Mouse (Mus musculus): Measurements from ENCODE around the gene Papss1. TPM values are rescaled to one million over a fixed set of nuclear protein-coding genes. Genes with fewer than 3 reads are reported as not detected.

Papss1 gene
- polyA plus RNA-seq, 1 experiment from 2014 or later, result 150 TPM

DNA sequence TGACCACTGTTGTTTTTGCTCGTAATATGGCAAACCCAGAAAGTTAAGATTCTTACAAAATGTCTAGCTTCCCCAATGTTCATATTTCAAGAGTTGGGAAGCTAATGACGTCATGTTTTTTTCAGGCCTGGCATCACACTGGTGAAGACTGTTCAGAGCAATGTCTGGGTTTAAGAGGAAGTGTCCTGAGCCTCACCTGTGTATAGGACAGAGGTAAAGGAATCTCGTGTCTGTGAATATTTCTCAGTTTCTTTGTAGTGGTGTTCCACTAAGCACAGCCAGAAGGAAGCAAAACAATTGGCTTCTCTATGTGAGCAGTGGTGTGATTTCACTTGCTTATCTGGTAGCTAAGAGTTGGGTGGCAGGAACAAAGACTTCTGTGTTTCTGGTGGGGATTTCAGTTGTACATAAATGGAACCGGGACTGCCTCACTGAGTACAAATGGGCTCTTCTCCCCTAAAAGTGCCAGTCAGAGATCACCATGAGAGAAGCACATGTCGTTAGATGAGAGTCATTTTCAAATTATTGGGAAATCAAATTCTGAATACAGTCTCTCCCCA lies 98.1 kb downstream of the Papss1 start:
- no peaks in the 10 kb centered on the region for H3K9me3 ChIP-seq (ENCODE audit: control insufficient read depth)
- no peak for ATAC-seq
- no peak overlapping the region for H3K4me3 ChIP-seq (ENCODE audit: low read depth, low read length)
- H3K27me3 ChIP-seq (replicated peaks; ENCODE audit: control insufficient read depth, insufficient read depth, low read length), result no peaks in the 10 kb centered on the region
- TF ChIP-seq CTCF (IDR thresholded peaks at IDR 0.05; ENCODE audit: low read depth), result no peak
- H3K9ac ChIP-seq (ENCODE audit: low read depth, low read length), result no peak overlapping the region
- 70% methylated on average over 5 of the region's 5 CpGs for WGBS
- H3K4me2 ChIP-seq (replicated peaks; ENCODE audit: low read depth), result no peak overlapping the region
- H3K4me1 ChIP-seq (replicated peaks; ENCODE audit: control insufficient read depth, insufficient read depth, low read length), result no peaks in the 10 kb centered on the region
- no peak overlapping the region for H3K27ac ChIP-seq (ENCODE audit: low read depth, low read length)
- H3K36me3 ChIP-seq (ENCODE audit: control insufficient read depth, insufficient read depth), result no peaks in the 10 kb centered on the region

DNA sequence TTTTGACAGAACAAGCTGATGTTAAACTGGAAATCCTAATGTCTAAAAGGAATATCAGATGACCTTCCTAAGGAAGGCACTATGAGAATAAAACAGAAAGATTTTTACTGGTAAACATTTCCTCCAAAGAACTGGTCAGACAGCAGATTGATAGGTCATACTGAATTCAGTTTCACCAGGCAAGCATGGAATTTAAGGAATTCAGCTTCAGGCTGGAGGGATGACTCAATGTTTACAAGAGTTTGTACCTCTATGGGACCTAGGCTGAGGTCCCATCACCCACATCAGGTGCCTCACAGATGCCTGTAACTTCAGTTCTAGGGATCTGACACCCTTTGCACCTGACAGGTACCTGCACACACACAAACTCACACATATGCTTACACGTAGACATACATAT lies 105.3 kb downstream of the Papss1 start:
- no peak for TF ChIP-seq CTCF (IDR thresholded peaks at IDR 0.05; ENCODE audit: low read depth)
- Histone ChIP-seq H3K4me1 (replicated peaks; ENCODE audit: control insufficient read depth, insufficient read depth, low read length) (no peaks in the 10 kb centered on the region), H3K36me3 (ENCODE audit: control insufficient read depth, insufficient read depth) (no peaks in the 10 kb centered on the region), H3K9ac (ENCODE audit: low read depth, low read length) (no peak overlapping the region), H3K9me3 (ENCODE audit: control insufficient read depth) (no peaks in the 10 kb centered on the region), H3K4me2 (replicated peaks; ENCODE audit: low read depth) (no peak overlapping the region), H3K27ac (ENCODE audit: low read depth, low read length) (no peak overlapping the region), H3K27me3 (replicated peaks; ENCODE audit: control insufficient read depth, insufficient read depth, low read length) (no peaks in the 10 kb centered on the region), H3K4me3 (ENCODE audit: low read depth, low read length) (no peak overlapping the region)
- no peak for ATAC-seq
- 79% methylated on average over 1 of the region's 1 CpGs for WGBS

DNA sequence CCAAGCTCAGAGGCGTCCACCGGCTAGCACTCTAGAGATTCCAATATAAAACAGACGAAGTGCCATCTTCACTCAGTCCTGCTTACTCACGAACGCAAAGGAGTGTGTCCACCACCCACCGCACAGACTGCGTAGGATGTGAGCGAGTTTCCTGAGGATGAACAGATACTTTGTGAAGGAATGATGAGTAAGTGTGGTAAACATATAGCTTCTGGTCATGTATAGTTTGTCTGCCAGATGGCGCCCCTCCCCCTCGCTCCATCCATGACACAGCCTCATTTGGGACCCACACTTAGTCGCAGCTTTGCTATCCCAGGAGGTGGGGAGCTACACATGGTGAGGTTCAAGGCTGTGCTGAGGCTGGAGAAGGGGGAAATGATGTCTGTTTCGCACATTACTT lies 121.5 kb downstream of the Papss1 start:
- Histone ChIP-seq H3K4me2 (replicated peaks; ENCODE audit: low read depth) (no peak overlapping the region), H3K9me3 (ENCODE audit: control insufficient read depth) (no peaks in the 10 kb centered on the region), H3K36me3 (ENCODE audit: control insufficient read depth, insufficient read depth) (no peaks in the 10 kb centered on the region), H3K4me1 (replicated peaks; ENCODE audit: control insufficient read depth, insufficient read depth, low read length) (no peaks in the 10 kb centered on the region), H3K4me3 (ENCODE audit: low read depth, low read length) (no peak overlapping the region), H3K27me3 (replicated peaks; ENCODE audit: control insufficient read depth, insufficient read depth, low read length) (no peaks in the 10 kb centered on the region), H3K9ac (ENCODE audit: low read depth, low read length) (no peak overlapping the region), H3K27ac (ENCODE audit: low read depth, low read length) (no peak overlapping the region)
- TF ChIP-seq CTCF (IDR thresholded peaks at IDR 0.05; ENCODE audit: low read depth), result no peak
- 64% methylated on average over 12 of the region's 12 CpGs for WGBS
- no peak for ATAC-seq

DNA sequence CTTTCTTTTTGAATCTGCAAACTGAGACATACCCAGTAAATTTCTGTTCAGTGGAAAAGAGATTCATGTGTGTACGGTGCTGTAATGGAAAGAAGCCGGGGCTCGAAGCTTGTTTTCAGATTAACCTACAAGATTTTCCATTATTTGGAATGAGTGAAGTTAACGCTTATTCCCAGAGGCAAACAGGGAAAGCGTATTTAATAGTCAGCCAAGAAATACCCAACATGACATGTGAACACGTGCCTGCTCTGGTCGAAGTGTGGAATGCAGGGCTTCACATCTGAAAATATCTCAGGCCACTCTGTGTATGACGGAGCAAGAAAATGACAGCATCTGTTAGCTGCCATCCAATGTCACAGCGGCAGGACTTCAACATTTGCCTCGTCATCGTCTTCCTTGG lies 125.4 kb downstream of the Papss1 start:
- Histone ChIP-seq H3K4me1 (replicated peaks; ENCODE audit: control insufficient read depth, insufficient read depth, low read length) (no peaks in the 10 kb centered on the region), H3K9me3 (ENCODE audit: control insufficient read depth) (no peaks in the 10 kb centered on the region), H3K4me3 (ENCODE audit: low read depth, low read length) (no peak overlapping the region), H3K36me3 (ENCODE audit: control insufficient read depth, insufficient read depth) (no peaks in the 10 kb centered on the region), H3K9ac (ENCODE audit: low read depth, low read length) (no peak overlapping the region), H3K4me2 (replicated peaks; ENCODE audit: low read depth) (no peak overlapping the region), H3K27me3 (replicated peaks; ENCODE audit: control insufficient read depth, insufficient read depth, low read length) (no peaks in the 10 kb centered on the region), H3K27ac (ENCODE audit: low read depth, low read length) (no peak overlapping the region)
- 83% methylated on average over 11 of the region's 11 CpGs for WGBS
- no peak for TF ChIP-seq CTCF (IDR thresholded peaks at IDR 0.05; ENCODE audit: low read depth)
- ATAC-seq, result no peak

DNA sequence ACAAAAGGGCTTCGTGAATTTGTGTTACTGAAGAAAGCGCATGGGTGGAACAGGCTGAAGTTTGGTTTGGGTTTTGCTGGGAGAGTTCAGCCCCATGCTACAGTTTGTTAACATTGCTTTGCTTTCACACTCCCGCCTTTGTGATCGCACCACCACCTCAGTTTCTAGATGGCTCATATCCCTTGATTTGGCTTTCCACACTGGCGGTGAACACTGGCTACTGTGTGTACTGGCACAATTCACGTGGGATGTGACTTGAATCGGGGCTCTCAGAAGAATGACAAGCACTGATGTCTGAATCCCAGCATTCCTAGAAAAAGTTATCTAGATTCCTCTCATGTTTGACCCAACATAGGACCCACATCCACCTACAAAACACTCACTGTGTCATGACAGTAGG lies 126.0 kb downstream of the Papss1 start:
- no peak overlapping the region for H3K4me3 ChIP-seq (ENCODE audit: low read depth, low read length)
- no peaks in the 10 kb centered on the region for H3K9me3 ChIP-seq (ENCODE audit: control insufficient read depth)
- no peak overlapping the region for H3K4me2 ChIP-seq (replicated peaks; ENCODE audit: low read depth)
- H3K9ac ChIP-seq (ENCODE audit: low read depth, low read length), result no peak overlapping the region
- 80% methylated on average over 7 of the region's 7 CpGs for WGBS
- H3K36me3 ChIP-seq (ENCODE audit: control insufficient read depth, insufficient read depth), result no peaks in the 10 kb centered on the region
- H3K27me3 ChIP-seq (replicated peaks; ENCODE audit: control insufficient read depth, insufficient read depth, low read length), result no peaks in the 10 kb centered on the region
- no peak overlapping the region for H3K27ac ChIP-seq (ENCODE audit: low read depth, low read length)
- H3K4me1 ChIP-seq (replicated peaks; ENCODE audit: control insufficient read depth, insufficient read depth, low read length), result no peaks in the 10 kb centered on the region
- ATAC-seq, result no peak
- no peak for TF ChIP-seq CTCF (IDR thresholded peaks at IDR 0.05; ENCODE audit: low read depth)

DNA sequence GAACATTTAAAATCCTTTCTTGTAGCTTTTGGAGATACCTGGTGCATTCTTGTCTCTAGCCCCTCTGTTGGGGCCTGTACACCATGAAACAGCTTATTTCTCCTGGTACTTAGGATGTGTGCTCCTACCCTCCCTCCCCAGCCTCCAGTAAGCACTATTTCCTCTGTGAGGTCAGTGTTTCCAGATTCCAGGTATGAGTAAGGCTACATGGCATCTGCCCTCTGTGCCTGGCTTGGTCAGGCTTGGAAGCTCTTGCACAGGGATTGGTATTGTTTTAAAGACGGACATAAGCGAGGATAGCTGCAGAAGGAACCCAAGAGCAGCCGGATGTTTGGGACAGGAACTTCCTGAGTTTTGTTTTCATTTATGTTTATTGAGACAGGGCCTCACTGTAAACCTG lies 126.6 kb downstream of the Papss1 start:
- TF ChIP-seq CTCF (IDR thresholded peaks at IDR 0.05; ENCODE audit: low read depth), result no peak
- Histone ChIP-seq H3K27me3 (replicated peaks; ENCODE audit: control insufficient read depth, insufficient read depth, low read length) (no peaks in the 10 kb centered on the region), H3K4me2 (replicated peaks; ENCODE audit: low read depth) (no peak overlapping the region), H3K36me3 (ENCODE audit: control insufficient read depth, insufficient read depth) (no peaks in the 10 kb centered on the region), H3K4me1 (replicated peaks; ENCODE audit: control insufficient read depth, insufficient read depth, low read length) (no peaks in the 10 kb centered on the region), H3K9me3 (ENCODE audit: control insufficient read depth) (no peaks in the 10 kb centered on the region), H3K9ac (ENCODE audit: low read depth, low read length) (no peak overlapping the region), H3K4me3 (ENCODE audit: low read depth, low read length) (no peak overlapping the region), H3K27ac (ENCODE audit: low read depth, low read length) (no peak overlapping the region)
- WGBS, result 79% methylated on average over 3 of the region's 3 CpGs
- no peak for ATAC-seq

Other genes starting within 250 kb of the Papss1 start
- gene Sgms2, start 73.4 kb upstream of the Papss1 start, polyA plus RNA-seq (2015; fragmentation: Nextera tagmentation; extraction: Ambion mirVana), result 37.9 and 39.1 TPM in 2 replicates

All from intestine, postnatal 0 days (tissue).